Mouse (Mus musculus) erythroblast, adult 5-6 weeks (primary cell): ENCODE data around the gene Sult2b1. TPM values are rescaled to one million over a fixed set of nuclear protein-coding genes. Genes with fewer than 3 reads are reported as not detected.

Experiments
- ATAC-seq: replicated peaks from 2 replicates; pipeline ENCODE4 v1.8.0; 2016; ENCODE audit warnings: moderate number of reproducible peaks, mild to moderate bottlenecking, moderate TSS enrichment, inconsistent platforms; ENCODE audit not compliant: poor library complexity, low FRiP score, severe bottlenecking
- total RNA-seq, 2 experiments: library from RNA; stranded (forward) in 1 of 2; stranded (reverse) in 1 of 2; fragments of 150-400 nt in 1 of 2; fragments of 200-764, 138-1000 nt in 1 of 2; gene quantifications; 2 replicates each; pipeline versions ENCODE4 v1.2.3 to v1.2.4; 2015 to 2017; ENCODE audit warnings: low replicate concordance in 2 of 2

Gene Sult2b1
- total RNA-seq, 2 experiments from 2014 or later, result not detected

DNA sequence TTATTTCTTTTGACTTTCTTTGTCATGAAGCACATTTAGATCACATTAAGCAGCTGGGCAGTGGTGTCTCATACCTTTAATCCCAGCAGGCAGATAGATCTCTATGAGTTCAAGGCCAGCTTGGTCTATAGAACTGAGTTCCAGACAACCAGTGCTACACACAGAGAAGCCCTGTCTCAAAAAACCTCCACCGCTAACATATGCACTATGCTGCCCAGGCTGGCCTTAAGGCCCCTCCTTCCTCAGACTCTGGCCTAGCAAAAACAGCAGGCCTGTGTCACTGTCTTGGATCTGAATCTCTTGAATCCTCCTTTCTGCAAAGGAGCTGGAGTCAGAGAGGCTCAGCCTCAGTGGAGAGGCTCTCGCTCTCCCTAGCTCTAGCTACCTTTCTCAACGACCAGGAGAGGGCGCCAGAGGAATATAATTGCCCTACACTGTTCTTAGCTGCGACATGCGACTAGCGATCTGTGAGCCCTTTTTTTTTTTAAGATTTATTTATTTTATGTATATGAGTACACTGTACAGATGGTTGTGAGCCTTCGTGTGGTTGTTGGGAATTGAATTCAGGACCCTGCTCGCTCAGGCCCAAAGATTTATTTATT is 45.2 kb downstream of the Sult2b1 start:
- ATAC-seq, result peak; percentile 91

DNA sequence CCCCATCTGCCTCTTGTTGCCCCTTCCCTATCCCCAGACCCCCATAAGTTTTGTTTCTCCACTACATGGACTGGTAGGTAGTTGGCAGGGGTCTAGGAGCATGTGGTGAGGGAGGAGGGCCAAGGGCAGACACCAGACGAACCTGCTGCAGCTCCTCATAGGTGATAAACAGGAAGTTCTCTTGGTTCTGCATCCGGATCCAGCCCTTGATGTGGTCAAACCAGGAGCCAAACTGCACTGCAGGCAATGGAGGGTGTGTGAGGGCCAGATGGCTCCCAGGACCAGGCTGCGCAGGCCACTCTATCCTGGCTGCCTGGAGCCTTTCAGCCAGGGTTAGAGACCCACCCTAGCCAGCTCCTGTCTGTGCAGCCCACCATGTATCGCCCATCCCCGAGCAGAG is 51.0 kb downstream of the Sult2b1 start:
- no peak for ATAC-seq

DNA sequence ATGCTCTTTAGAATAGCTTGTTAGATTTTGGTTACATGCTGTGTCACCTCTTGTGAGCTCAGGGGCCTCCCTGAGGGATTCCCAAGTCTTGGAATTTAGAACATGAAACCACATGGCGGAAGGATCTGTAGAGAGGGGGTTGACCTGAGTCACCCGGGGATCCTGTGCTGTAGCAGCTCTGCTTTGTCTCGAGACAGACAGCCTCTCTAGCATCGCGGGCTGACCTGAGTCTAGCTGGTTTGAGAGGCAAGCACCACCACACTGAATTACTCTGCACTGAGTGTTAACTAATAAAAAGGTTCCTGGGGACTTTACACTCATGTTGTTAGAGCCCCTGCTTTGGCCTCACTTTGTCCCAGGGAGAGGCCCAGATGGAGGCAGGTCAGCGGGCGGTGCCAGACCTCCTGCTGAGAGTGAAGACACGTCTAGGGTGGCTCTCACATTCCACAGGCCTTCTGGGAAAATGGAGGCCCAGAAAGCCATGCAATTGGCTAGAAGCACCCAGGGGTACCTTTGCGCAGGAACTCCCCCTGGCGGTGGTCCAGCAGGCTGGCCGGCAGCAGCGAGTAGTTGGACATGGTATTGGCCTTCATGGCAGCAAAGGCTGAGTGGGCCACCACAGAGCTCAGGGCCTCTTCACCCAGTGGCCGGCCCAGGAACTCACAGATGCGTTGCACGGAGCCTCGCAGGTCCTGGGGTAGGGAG is 53.6 kb downstream of the Sult2b1 start:
- ATAC-seq, result no peak

DNA sequence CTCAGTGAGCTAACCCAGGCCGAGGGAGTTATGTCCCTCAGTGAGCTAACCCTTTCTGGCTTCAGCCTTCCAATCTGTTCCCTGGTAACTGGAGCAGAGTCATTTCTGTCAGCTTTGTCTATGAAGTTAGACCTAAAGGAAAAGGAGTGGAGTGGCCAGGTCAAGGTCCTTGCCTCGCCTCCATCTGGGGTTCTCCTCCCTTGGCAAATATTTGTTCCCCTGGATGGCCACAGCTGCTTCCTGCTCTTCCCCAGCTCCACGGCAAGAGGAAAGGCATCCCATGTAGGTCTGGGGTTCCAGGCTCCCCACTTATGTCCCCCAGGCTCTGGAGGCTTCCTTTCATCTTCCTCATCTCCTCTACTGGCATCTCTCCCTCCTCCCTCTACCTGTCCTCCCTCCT is 56.8 kb downstream of the Sult2b1 start:
- no peak for ATAC-seq

DNA sequence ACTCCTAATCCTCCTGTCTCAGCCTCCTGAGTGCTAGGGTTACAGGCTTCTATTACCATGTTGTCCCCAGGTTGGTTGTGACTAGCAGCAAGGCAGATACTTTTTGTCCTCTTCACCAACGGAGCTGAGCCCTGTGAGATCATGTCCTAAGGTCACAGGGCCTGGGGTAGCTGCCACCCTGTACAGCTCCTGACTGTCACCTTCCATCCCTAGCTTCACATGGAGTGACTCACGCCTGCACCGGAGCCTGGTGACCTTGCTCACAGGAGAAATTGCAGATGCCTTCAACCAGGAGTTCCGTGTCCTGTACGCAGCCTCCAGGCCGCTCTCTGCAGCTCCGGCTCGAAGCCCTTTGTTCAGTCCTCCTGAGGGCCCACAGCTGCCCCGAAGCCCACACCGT is 58.0 kb downstream of the Sult2b1 start:
- no peak for ATAC-seq

DNA sequence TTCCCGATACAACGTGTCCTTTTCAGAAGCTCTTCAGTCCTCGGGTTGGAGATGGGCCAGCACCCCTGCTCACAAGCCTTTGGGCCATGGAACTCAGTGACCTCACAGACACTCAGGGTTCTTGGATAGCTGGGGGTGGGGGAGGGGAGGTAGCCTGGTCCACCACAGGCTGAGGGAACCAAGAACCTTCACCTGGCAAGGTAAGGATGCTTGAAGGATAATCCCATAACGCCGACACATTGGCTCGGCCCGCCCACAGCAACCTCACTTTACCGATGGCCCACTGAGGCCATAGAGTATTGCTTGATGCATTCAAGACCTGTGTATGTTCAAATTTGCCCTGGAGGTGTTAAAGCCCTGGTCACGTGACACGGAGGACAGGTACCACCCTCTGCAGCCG is 58.8 kb downstream of the Sult2b1 start, which contains the start of gene Spaca4:
Gene Spaca4 (minus strand): TSS at position 101 of the 400 bp plus-strand sequence.
- no peak for ATAC-seq

DNA sequence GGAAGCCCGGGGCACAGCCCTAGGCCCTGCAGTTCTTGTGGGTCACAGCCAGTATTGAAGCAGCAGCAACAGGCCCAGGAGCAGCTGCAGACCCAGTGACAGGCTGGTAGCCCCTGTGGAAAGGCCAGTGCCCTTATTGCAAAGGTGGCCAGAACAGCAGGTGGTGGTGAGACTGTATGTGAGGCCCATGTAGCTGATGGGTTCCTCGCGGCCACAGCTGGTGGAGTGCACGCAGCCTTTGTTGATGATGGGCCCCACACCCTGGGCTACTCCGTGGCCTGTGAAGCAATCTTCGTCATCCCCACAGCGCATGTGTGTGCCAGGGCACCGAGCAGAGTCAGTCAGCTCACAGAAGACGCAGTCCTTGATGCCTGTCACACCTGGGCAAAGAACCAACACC is 59.3 kb downstream of the Sult2b1 start:
- no peak for ATAC-seq

DNA sequence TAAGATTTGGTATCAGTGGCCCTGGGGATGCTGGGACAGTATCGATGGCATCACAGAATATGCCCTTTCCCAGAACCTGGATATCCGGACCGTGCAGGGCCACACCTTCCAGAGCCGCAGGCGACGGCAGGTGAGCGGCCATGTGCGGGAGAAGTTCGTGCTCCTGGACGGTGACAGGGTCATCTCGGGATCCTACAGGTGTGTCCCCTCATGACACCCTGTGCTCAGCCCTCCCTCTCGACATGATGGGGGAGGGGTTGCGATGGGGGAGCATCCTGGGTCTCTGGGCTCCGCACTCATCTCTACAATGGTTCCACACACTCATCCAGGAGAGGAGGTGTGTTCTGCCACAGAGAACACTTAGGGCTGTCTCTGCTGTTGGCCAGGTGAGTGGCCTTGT is 60.7 kb downstream of the Sult2b1 start:
- no peak for ATAC-seq

DNA sequence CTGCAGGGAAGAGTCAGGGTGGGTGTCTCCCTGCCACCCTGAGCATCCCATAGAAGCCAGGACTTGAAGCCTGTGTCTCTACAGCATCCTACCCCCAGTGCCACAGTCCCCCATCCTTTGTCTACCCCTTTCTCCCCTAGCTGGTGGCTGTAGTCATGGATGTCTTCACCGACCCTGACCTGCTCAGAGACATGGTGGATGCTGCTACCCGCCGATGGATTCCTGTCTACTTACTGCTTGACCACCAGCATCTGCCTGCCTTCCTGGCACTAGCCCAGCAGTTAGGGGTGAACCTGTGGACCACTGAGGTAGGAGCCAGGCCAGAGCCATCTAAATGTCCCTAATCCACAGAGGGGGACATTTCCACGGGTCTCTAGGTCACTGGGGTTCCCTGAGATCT is 61.2 kb downstream of the Sult2b1 start:
- no peak for ATAC-seq

DNA sequence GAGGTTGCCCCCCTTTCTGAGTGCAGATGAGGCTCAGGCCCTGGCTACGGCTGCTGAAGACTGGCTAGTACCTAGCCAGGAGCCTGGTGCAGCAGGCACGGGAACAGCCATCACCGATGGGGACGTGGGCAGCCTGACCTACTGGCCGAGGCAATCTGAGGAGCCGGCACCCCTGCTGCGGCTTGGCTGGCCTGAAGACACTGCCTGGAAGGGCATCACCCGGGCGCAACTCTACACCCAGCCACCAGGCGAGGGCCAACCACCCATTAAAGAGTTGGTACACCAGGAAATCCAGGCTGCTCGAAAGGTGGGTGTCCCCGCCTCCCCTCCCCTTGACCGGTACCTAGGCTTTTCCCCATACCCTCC is 62.1 kb downstream of the Sult2b1 start:
- no peak for ATAC-seq

DNA sequence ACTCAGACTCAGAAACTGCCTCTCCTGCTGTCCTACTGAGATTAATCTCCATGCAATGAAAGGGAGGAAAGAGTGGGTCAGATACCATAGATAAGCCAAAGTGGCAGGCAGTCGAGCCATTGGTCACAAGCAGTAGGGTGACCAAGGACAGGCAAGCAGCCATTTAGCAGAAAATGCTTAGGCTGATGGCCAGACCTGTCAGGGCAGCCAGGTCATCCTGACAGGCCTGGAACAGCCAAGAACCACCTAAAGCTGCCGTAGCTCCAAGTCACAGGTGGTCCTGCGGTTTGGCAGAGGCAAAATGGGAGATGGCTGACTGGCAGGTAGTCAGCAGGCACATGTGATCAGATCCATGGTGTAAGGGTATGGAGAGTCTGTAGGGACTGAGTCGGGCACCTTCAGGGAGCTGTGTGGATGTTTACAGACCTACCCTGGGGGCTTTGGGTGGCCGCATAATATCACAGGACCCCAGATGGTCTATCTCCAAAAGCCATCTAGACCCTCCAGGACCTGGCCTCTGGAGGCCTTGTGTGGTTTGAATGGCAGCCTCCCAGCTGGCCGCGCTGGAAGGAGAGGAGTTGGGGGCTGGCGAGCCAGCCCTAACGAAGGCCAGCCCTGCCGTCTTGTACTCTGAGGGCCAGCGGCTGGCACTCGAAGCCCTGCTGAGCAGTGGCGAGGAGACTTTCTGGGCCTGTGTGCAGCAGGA is 62.7 kb downstream of the Sult2b1 start:
- ATAC-seq, result no peak

DNA sequence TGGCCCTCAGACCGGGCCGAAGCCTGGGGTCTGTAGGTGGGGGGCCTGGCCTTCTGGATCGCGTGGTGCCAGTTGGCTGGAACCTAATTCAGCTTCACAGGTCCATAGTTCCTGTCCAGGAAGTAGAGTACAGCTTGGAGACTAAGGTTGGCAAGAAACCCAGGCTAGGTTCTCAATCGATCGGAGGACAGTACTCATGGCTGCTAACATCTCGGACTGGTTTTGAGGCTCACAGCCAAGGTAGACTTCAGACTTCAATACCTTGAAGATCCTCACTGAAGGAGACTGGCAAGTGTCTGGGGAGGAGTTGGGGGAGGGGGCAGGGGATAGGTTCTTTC is 63.3 kb downstream of the Sult2b1 start:
- no peak for ATAC-seq

DNA sequence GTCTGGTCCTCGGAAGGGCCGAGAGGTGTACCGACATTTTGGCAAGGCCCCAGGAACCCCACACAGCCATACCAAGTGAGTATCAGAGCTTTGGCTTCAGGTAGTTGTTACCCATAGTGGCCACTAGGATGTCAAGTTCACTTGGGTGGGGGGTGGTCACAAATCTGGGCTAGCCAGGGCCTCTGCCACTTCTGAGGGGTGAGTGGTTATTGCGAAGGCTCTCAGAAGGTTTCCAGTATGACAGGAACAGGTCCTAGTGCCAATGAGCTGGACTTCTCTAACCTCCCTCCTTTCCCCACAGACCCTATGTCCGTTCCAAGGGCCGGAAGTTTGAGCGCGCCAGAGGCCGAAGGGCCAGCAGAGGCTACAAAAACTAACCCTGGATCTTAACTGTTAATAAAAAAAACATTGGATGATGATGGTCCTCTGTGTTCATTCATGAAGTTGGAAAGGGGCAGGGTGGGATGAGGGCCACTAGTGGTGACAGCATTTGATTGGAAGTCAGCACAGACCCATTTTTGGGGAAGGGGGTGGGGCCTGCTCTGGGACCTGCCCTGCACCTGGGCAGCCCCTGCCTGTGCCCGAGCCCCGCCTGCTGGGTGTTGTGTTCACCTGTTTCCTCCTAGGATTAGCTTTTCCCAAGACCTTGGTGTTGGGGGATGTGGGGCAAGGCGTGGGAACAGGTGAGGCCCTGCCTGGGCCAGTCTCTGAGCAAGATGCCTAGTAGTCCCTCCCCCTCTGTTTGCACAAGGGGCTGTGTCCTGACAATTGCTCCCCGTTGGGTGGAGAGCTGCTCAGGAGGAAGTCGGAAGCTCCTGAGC is 63.8 kb downstream of the Sult2b1 start, which contains the start of gene Fam83e:
Gene Fam83e (plus strand): TSS at position 800 of the 821 bp plus-strand sequence.
- no peak for ATAC-seq

DNA sequence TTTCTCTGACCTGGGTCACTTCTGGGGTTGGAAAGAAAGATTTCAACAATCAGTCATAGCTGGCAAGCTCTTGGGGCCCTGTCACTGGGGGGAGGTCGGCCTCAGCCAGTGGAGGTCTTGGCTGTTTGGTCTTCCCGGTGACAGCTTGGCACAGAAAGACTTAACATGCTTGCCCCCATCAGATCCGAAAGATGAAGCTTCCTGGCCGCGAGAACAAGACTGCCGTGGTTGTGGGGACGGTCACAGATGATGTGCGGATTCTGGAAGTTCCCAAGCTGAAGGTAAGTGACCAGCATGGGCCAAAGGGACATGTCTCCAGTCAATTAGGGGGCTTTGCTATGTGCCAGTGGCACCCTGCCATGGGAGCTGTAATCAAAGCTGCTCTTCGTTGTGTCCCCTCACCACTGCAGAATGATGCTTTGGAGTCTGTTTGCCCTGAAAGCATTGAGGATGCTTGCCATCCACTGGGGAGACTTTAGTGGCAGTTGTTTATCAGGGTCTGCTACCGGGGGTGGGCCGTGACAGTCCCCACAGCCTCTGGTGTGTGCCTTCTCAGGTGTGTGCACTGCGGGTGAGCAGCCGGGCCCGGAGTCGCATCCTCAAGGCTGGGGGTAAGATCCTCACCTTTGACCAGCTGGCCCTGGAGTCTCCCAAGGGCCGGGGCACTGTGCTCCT is 64.6 kb downstream of the Sult2b1 start:
- no peak for ATAC-seq

DNA sequence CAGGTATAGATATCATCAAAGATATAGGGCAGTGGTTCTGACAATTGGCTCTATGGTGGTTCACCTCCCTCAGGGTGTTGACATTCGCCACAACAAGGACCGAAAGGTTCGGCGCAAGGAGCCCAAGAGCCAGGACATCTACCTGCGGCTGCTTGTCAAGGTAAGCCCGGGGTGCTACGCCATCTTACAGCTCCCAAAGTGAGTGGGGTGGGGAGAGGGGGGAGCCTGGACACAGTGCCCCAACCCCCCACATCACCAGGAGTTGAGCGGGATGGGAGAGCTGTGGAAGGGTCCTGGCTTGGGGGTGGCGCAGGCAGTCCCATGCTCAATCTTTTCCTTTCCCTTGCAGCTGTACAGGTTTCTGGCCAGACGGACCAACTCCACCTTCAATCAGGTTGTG is 65.3 kb downstream of the Sult2b1 start:
- ATAC-seq, result no peak

DNA sequence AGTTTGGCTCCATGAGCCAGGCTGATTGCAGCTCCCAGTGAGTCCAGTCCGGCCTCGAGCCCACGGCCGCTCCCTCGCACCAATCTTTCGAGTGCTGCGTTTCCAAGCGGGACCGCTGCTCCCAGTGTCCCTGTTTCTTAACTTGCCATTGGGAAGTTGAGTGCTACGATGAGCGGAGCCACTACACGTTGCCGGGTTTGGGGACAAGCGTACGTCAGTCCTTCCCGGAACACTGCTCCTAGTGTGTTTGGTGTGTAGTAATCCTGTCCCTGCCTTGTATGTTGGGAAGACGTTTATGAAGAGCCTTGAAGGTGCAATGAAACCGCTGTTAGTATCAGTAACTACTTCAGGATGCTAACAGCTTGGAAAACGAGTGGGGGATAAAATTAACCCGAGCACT is 66.1 kb downstream of the Sult2b1 start:
- ATAC-seq, result no peak

DNA sequence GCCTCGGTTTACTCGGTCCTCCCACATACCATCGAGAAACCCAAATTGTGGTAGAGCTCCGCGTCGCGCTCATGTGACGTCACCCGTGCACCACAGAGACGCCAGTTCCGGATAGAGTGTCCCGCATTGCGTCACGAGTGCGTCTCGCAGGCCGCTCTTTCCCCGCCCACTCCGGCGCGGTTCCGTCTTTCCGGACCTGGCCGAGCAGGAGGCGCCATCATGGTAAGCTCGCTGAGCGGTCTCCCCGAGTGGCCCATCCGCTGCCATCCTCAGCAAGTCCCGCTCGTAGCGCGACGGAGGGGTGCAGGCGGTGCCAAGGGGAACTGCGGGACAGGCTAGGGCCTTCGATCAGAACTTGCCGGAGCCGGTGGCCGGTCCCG is 66.6 kb downstream of the Sult2b1 start, which contains the start of gene Sphk2:
Gene Sphk2 (minus strand): TSS at position 85 of the 380 bp plus-strand sequence.
- peak; percentile 72 for ATAC-seq

DNA sequence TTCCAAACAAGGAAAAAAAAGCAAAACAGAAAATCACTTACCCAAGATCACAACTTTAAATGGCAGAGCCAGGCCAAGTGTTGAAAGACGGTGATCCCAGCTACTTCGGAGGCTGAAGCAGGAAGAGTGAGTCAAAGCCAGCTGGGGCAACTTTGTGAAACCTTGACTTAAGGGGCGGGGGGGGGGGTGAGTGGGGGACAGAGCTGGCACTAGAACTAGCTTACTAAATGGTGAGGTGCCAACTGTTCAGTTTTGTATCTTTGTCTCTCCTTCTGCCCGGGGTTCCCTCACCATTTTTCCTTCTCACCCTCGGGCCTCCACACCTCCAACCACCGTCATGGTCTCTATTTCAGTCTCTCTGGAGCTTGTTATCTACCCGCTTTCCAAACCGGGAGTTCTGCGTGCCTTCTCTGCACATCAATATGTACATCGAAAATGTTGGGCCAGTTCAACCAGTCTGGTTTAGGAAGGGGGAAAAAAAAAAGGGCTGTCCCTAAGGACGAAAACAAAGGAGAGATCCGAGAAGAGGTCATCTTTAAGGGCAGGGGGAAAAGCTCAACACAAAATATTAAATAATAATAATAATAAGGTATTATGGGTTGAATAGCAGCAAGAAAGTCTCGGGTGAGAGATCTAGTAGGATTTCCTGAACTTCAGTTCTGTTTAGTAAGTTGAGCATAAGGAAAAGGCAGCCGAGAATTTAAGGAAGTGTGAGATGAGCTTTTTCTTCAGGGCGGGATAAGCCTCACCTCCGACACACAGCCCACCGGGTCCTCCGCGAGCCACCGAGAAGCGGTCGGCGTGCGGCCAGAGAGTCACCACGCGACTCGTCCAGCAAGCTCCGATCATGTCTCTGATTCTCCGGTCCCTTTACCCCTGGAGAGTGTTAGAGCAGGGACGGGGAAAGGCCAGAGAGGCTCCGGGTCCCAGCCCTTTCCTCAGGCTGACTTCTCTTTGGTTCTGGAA is 67.2 kb downstream of the Sult2b1 start:
- ATAC-seq, result peak; percentile 44

DNA sequence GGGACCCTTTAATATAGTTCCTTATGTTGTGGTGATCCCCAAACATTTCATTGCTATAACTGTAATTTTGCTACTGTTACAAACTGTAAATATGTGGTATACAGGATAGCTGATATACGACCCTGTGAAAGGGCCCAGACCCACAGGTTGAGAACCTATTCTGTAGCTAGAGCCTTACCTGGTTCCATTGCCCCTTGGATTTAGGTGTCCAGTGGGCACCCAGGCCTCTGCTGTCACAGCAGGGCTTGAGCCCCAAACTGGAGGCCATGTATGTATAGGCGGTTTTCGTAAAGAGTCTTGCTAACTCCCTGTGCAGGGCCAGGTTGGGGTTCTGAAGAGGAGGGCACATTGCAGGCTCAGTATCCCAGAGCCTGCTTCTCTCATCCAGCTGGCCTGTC is 68.0 kb downstream of the Sult2b1 start:
- no peak for ATAC-seq
